Mouse (Mus musculus): ENCODE measurements around the gene Kcnma1.

GRCm38 (mm10) chr14:23839613-23840012, 174.7 kb downstream of the Kcnma1 start:
- no peak for TF ChIP-seq CTCF (IDR thresholded peaks at IDR 0.05; ENCODE audit: borderline replicate concordance, control insufficient read depth, extremely low read depth, insufficient read depth, low read length, poor library complexity)
- TF ChIP-seq POLR2A (IDR thresholded peaks at IDR 0.05; ENCODE audit: control insufficient read depth, extremely low read depth, insufficient read depth, low read length, poor library complexity): no peak
